Mouse (Mus musculus): Measurements from ENCODE around the gene Gsta3. TPM values are rescaled to one million over a fixed set of nuclear protein-coding genes. Genes with fewer than 3 reads are reported as not detected.

The Gsta3 gene
- polyA plus RNA-seq, 1 experiment = 0.97 TPM

DNA sequence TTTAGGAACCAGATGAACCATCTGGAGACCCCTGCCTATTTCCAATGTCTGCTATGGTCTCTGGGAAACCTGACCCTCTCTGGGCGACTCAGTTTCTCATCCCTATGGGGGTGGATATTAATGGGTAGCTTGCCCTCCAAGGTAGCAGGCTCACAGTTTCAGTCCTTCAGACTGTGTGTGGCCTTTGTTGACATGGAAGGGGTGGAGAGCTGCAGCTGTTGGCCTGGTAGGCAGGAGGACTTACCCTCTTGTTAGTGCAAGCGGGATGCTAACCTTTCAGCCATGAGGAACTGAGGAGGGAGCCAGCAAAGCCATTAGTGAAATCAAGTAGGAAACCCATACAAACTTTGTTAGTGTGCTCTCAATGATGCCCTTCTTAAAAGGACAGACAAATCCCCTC, 10.0 kb upstream of the Gsta3 start:
- 90% methylated on average over 2 of the region's 2 CpGs for WGBS
- no peak overlapping the region for H3K4me3 ChIP-seq (ENCODE audit: control insufficient read depth, insufficient read depth, low read length)
- H3K36me3 ChIP-seq (ENCODE audit: control insufficient read depth, insufficient read depth, low read length) = no peaks in the 10 kb centered on the region
- TF ChIP-seq CTCF (IDR thresholded peaks at IDR 0.05; ENCODE audit: borderline replicate concordance, control insufficient read depth, extremely low read depth, insufficient read depth, low read length, poor library complexity) (no peak), POLR2A (IDR thresholded peaks at IDR 0.05; ENCODE audit: control insufficient read depth, extremely low read depth, insufficient read depth, low read length, poor library complexity) (no peak)
- H3K4me1 ChIP-seq (replicated peaks; ENCODE audit: control insufficient read depth, insufficient read depth, low read length) = no peaks in the 10 kb centered on the region
- no peaks in the 10 kb centered on the region for H3K27me3 ChIP-seq (ENCODE audit: control insufficient read depth, insufficient read depth, low read length)
- no peak overlapping the region for H3K27ac ChIP-seq (ENCODE audit: control insufficient read depth, insufficient read depth, low read length)
- DNase-seq = no peak

DNA sequence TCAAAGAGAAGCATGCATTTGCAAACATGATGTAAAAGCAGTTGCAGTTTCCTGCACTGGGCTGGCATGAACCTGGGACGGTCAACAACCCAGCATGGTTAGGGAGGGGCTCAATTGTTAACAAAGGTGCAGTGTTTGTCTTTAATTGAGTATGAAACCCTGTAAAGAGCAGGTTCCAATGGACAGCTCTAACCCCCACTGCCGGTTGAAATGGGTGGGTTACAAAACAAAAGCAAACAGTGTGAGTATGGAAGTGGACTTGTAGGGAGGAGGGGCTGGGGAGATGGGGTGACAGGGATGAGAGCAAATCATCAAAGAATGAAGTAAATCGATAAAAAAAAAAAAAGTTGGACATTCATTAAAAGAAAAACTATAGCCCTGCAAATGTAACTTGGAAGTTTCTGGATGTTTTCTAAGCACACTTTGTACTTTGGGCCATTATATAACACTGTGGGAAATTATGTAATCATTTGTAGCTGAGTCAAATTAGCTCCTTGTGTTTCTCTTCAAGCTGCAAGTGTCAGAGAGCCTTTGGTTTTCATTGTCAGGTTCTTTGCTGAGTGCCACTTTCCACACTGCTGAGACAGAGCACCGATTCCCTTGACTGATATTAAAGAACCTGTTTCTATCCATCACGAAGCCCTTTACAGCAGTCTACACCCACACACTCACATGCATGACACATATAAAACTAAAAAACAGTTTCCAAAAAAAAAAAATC, 8.5 kb upstream of the Gsta3 start:
- TF ChIP-seq POLR2A (IDR thresholded peaks at IDR 0.05; ENCODE audit: control insufficient read depth, extremely low read depth, insufficient read depth, low read length, poor library complexity) (no peak), CTCF (IDR thresholded peaks at IDR 0.05; ENCODE audit: borderline replicate concordance, control insufficient read depth, extremely low read depth, insufficient read depth, low read length, poor library complexity) (no peak)
- 90% methylated on average over 5 of the region's 5 CpGs for WGBS
- Histone ChIP-seq H3K4me1 (replicated peaks; ENCODE audit: control insufficient read depth, insufficient read depth, low read length) (no peaks in the 10 kb centered on the region), H3K36me3 (ENCODE audit: control insufficient read depth, insufficient read depth, low read length) (no peaks in the 10 kb centered on the region), H3K27ac (ENCODE audit: control insufficient read depth, insufficient read depth, low read length) (no peak overlapping the region), H3K27me3 (ENCODE audit: control insufficient read depth, insufficient read depth, low read length) (no peaks in the 10 kb centered on the region), H3K4me3 (ENCODE audit: control insufficient read depth, insufficient read depth, low read length) (no peak overlapping the region)
- DNase-seq = no peak

DNA sequence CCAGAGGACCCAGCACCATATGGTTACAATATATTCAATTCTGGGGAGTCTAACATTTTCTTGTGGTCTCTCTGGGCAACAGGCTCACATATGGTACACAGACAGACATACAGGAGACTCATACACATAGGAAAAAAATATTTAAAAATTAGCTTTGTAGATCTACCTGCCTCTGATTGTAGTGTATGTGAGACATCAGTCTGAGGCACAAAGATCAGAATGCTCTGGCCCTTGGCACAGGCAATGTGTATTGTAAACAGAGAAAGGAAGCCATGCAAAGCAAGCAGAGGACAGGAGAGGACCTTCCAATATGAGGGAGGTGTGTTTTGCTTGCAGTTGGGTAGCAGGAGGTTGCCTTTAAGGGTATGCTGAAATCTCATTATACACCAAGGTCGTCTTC, 7.9 kb upstream of the Gsta3 start:
- WGBS = 93% methylated on average over 1 of the region's 1 CpGs
- Histone ChIP-seq H3K4me3 (ENCODE audit: control insufficient read depth, insufficient read depth, low read length) (no peak overlapping the region), H3K4me1 (replicated peaks; ENCODE audit: control insufficient read depth, insufficient read depth, low read length) (no peaks in the 10 kb centered on the region), H3K36me3 (ENCODE audit: control insufficient read depth, insufficient read depth, low read length) (no peaks in the 10 kb centered on the region), H3K27ac (ENCODE audit: control insufficient read depth, insufficient read depth, low read length) (no peak overlapping the region), H3K27me3 (ENCODE audit: control insufficient read depth, insufficient read depth, low read length) (no peaks in the 10 kb centered on the region)
- no peak for DNase-seq
- TF ChIP-seq CTCF (IDR thresholded peaks at IDR 0.05; ENCODE audit: borderline replicate concordance, control insufficient read depth, extremely low read depth, insufficient read depth, low read length, poor library complexity) (no peak), POLR2A (IDR thresholded peaks at IDR 0.05; ENCODE audit: control insufficient read depth, extremely low read depth, insufficient read depth, low read length, poor library complexity) (no peak)

DNA sequence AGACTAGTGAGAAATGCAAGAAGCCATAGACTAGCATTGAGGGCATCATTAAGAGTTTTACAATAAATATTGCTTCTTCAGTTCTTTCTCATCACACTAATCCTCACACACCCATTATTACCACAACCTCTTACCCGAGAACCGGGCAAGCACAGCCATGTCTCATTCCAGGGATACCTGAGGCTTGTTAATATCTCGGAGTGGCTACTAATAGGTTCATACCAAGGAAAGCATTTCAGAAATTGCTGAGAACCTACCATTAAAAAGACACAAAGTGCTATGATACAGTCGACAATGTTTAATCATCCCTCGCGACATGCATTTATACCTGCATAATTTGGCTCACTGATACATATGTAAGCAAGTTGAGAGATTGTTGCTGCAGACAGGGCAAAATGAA, 5.0 kb upstream of the Gsta3 start:
- Histone ChIP-seq H3K27ac (ENCODE audit: control insufficient read depth, insufficient read depth, low read length) (no peak overlapping the region), H3K4me3 (ENCODE audit: control insufficient read depth, insufficient read depth, low read length) (no peak overlapping the region), H3K36me3 (ENCODE audit: control insufficient read depth, insufficient read depth, low read length) (no peaks in the 10 kb centered on the region), H3K4me1 (replicated peaks; ENCODE audit: control insufficient read depth, insufficient read depth, low read length) (no peaks in the 10 kb centered on the region), H3K27me3 (ENCODE audit: control insufficient read depth, insufficient read depth, low read length) (no peaks in the 10 kb centered on the region)
- 94% methylated on average over 6 of the region's 6 CpGs for WGBS
- TF ChIP-seq CTCF (IDR thresholded peaks at IDR 0.05; ENCODE audit: borderline replicate concordance, control insufficient read depth, extremely low read depth, insufficient read depth, low read length, poor library complexity) = no peak
- no peak for TF ChIP-seq POLR2A (IDR thresholded peaks at IDR 0.05; ENCODE audit: control insufficient read depth, extremely low read depth, insufficient read depth, low read length, poor library complexity)
- no peak for DNase-seq

DNA sequence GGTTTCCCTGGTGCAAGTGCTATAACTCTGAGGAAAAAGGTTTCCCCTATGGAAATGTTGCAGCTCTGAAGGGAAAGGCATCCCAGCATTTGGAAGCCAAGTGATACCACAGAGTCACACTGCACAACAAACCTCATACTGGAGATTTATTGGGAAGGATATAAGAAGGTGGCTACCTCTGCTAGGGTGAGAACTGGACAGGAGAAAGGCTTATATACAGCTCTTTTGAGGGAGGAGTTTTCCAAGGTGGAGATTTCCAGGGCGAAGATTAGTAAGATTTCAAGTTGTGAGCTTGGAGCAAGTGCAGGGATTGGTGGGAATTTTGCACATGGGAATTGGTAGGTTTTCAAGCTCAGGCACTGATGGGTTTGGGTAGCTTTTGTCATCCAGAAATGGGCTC, 707 bp downstream of the Gsta3 start:
- H3K4me3 ChIP-seq (ENCODE audit: control insufficient read depth, insufficient read depth, low read length) = no peak overlapping the region
- H3K4me1 ChIP-seq (replicated peaks; ENCODE audit: control insufficient read depth, insufficient read depth, low read length) = no peaks in the 10 kb centered on the region
- no peak overlapping the region for H3K27ac ChIP-seq (ENCODE audit: control insufficient read depth, insufficient read depth, low read length)
- H3K36me3 ChIP-seq (ENCODE audit: control insufficient read depth, insufficient read depth, low read length) = no peaks in the 10 kb centered on the region
- no peaks in the 10 kb centered on the region for H3K27me3 ChIP-seq (ENCODE audit: control insufficient read depth, insufficient read depth, low read length)
- 84% methylated on average over 1 of the region's 1 CpGs for WGBS
- no peak for DNase-seq
- TF ChIP-seq CTCF (IDR thresholded peaks at IDR 0.05; ENCODE audit: borderline replicate concordance, control insufficient read depth, extremely low read depth, insufficient read depth, low read length, poor library complexity) (no peak), POLR2A (IDR thresholded peaks at IDR 0.05; ENCODE audit: control insufficient read depth, extremely low read depth, insufficient read depth, low read length, poor library complexity) (no peak)

DNA sequence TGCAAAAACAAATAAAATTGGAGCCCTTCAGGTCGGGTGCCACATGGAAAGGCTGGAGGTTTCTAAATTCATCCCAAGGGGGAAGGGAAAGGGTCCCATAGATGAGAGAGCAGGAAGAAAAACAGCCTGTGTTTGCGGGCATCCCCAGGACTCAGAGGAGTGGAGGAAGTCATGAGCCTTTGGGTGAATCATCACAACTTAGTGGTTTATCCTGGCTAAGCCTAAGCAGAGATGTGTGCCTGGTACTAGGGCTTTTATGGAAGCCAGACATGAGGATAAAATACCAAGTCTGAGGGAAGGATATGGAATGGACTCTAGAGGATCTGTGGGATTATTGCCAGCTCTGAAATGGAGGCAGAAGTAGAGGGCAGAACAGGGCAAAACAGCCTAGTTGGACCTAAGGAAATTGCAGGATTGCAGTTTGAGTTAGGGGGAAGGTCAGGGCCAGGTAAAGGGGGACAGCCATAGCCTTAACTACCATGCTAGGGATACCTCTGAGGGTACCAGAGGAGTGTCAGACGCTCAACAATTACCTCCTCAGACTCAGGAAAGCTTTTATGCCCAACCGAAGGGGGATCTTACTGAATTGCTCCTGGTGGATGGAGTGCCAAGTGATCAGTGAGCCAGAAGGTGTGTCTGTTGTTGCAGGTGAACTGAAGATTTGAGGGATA, 4.0 kb downstream of the Gsta3 start:
- Histone ChIP-seq H3K4me1 (replicated peaks; ENCODE audit: control insufficient read depth, insufficient read depth, low read length) (no peaks in the 10 kb centered on the region), H3K4me3 (ENCODE audit: control insufficient read depth, insufficient read depth, low read length) (no peak overlapping the region), H3K36me3 (ENCODE audit: control insufficient read depth, insufficient read depth, low read length) (no peaks in the 10 kb centered on the region), H3K27me3 (ENCODE audit: control insufficient read depth, insufficient read depth, low read length) (no peaks in the 10 kb centered on the region), H3K27ac (ENCODE audit: control insufficient read depth, insufficient read depth, low read length) (no peak overlapping the region)
- TF ChIP-seq CTCF (IDR thresholded peaks at IDR 0.05; ENCODE audit: borderline replicate concordance, control insufficient read depth, extremely low read depth, insufficient read depth, low read length, poor library complexity) = no peak
- DNase-seq = no peak
- 73% methylated on average over 4 of the region's 4 CpGs for WGBS

All from thymus, adult 2 months (tissue).